Mouse (Mus musculus) midbrain, embryonic 16.5 days (tissue): ENCODE data around the gene Bricd5. TPM values are rescaled to one million over a fixed set of nuclear protein-coding genes. Genes with fewer than 3 reads are reported as not detected.

Experiments
- ATAC-seq: fragments of 200-750 bp; cut with Nextera tagmentation; 2 replicates; pipeline ENCODE4 v1.8.0; 2017; ENCODE audit warnings: moderate TSS enrichment
- H3K27ac ChIP-seq: fragments of 300-500 bp; sonication (generic); 2 replicates; pipeline ENCODE4 v1.5.1; 2014; ENCODE audit warnings: mild to moderate bottlenecking, low read length, mixed read lengths
- H3K27me3 ChIP-seq: fragments of 300-500 bp; sonication (generic); 2 replicates; pipeline ENCODE4 v1.6.1; 2014; ENCODE audit warnings: low read depth, low read length, mixed read lengths; ENCODE audit not compliant: control insufficient read depth, insufficient read depth
- H3K36me3 ChIP-seq: fragments of 300-500 bp; sonication (generic); 2 replicates; pipeline ENCODE4 v1.6.1; 2014; ENCODE audit warnings: mild to moderate bottlenecking, low read length, moderate library complexity, mixed read lengths; ENCODE audit not compliant: control insufficient read depth, insufficient read depth
- H3K4me1 ChIP-seq: fragments of 300-500 bp; sonication (generic); 2 replicates; pipeline ENCODE4 v1.6.1; 2014; ENCODE audit warnings: mild to moderate bottlenecking, low read length, mixed read lengths; ENCODE audit not compliant: control insufficient read depth, insufficient read depth
- H3K4me2 ChIP-seq: fragments of 300-500 bp; sonication (generic); 2 replicates; pipeline ENCODE4 v1.6.1; 2014; ENCODE audit warnings: mild to moderate bottlenecking, low read length, mixed read lengths
- H3K4me3 ChIP-seq: fragments of 300-500 bp; sonication (generic); 2 replicates; pipeline ENCODE4 v1.5.1; 2014; ENCODE audit warnings: low read depth, mild to moderate bottlenecking, low read length, moderate library complexity, mixed read lengths
- H3K9ac ChIP-seq: fragments of 300-500 bp; sonication (generic); 2 replicates; pipeline ENCODE4 v1.6.1; 2014; ENCODE audit warnings: low read depth, low read length, mixed read lengths
- H3K9me3 ChIP-seq: fragments of 300-500 bp; sonication (generic); replicated peaks from 2 replicates; pipeline ENCODE4 v1.6.1; 2014; ENCODE audit warnings: mild to moderate bottlenecking, low read length, mixed read lengths; ENCODE audit not compliant: control insufficient read depth, poor library complexity, severe bottlenecking
- WGBS: fragments of 180-500 bp; shearing (Covaris S2); extraction: QIAGEN DNeasy Blood & Tissue Kit; methylation state at CpG from one replicate; pipeline ENCODE4 v1.1.7; 2014; 5-methylcytosine and 5-hydroxymethylcytosine counted together
- polyA plus RNA-seq: library from polyadenylated mRNA; unstranded; fragments of >200 nt; fragmentation: Nextera tagmentation; extraction: Ambion mirVana; gene quantifications from 2 replicates; pipeline ENCODE4 v1.2.1, GENCODE M21; 2015

Bricd5 gene
- polyA plus RNA-seq, 1 experiment from 2014 or later = 0.40 TPM

DNA sequence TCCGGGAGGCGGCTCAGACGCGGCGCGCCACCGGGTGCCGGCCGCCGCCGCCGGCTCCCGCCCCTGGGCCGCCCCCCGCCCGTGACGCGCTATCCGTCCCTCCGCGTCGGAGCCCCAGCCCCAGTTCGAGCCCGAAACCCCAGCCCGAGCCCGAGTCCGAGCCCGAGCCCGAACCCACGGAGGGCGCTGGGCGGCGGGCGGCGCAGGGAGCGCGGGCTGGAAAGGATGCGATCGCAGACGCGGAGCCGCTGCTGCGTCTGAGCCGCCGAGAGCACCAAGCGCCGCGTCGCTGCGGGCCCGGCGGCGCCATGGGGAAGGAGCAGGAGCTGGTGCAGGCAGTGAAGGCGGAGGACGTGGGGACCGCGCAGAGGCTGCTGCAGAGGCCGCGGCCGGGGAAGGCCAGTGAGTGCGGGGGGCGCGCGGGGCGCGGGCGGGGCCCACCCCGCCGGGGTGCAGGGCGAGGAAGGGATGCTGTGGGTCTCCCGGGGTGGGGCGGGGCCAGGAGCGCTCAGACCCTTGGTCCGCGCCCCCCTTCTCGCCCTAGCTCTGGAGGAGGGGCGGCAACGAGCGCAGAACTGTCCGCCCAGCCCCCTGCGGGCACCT lies 15.1 kb downstream of the Bricd5 start:
- under 1% methylated on average over 28 of the region's 81 CpGs for whole genome bisulfite sequencing
- H3K4me2 ChIP-seq = peak overlapping the region; percentile 93
- no peaks in the 10 kb centered on the region for H3K9me3 ChIP-seq
- no peaks in the 10 kb centered on the region for H3K36me3 ChIP-seq
- peak overlapping the region; percentile 59 for H3K4me3 ChIP-seq
- peak overlapping the region; percentile 85 for H3K27ac ChIP-seq
- no peaks in the 10 kb centered on the region for H3K27me3 ChIP-seq
- peak; percentile 81 for ATAC-seq
- peaks cover 35% of the 10 kb centered on the region for H3K4me1 ChIP-seq
- H3K9ac ChIP-seq = peak overlapping the region; percentile 82

DNA sequence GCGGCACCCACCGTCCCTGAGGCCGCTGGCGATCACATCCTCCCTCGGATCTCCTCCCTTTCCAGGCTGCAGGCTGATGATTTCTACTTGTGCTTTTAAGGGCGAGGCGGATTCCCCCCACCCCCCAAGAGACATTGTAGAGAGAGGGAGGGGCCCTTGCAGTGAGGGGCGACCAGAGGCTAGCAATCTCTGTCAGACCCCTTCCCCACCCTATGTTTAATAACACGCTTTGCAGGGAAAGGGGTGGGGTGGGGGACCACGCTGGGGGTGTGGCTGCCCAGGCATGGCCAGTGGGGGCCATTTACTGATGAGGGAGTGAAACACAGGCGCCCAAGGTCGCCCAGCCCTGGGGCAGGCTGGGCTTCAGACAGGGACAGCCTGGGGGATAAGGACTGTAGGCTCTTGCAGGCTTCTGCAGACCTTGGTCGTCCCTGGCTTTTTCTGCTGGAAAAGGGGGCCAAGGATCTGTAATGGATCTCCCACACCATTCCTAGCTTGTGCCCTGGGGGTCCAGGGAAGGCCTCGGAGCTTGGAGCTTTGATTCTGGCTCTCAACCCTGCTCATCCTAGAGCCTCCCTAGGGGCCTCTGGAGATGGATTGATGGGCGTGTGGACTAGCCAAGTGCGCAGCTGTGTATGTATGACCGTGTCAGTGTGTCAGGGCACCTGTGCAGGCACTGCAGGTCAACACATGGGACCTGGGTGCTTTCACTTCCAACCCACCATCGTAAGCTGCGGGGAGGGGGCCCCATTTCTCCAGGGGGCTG lies 15.8 kb downstream of the Bricd5 start:
- H3K9me3 ChIP-seq = no peaks in the 10 kb centered on the region
- peak overlapping the region; percentile 82 for H3K9ac ChIP-seq
- H3K4me2 ChIP-seq = peak overlapping the region; percentile 93
- 11% methylated on average over 18 of the region's 19 CpGs for WGBS
- H3K27me3 ChIP-seq = no peaks in the 10 kb centered on the region
- no peaks in the 10 kb centered on the region for H3K36me3 ChIP-seq
- H3K4me3 ChIP-seq = peak overlapping the region; percentile 59
- H3K27ac ChIP-seq = peak overlapping the region; percentile 85
- ATAC-seq = peak; percentile 26
- H3K4me1 ChIP-seq = peaks cover 37% of the 10 kb centered on the region

DNA sequence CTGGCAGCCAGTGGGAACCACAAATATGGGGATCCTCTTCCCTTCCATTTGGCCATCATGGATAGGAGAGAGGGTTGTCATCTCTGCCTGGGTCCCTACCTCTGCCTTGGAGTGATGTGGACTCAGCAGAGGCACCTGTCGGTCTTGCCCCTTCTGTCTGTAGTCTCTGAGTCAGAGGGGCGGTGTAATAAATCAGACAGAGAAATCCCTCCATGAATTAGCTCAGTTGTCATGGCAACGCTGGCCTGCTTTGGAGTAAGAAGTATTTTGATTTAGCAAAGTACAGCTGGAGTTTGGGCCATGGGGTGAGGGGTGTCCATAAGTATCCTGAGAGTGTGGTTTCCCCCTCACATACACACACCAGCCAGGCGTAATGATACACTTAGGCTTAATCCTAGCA lies 16.7 kb downstream of the Bricd5 start:
- Histone ChIP-seq H3K9me3 (no peaks in the 10 kb centered on the region), H3K36me3 (no peaks in the 10 kb centered on the region), H3K4me1 (peaks cover 34% of the 10 kb centered on the region), H3K4me3 (peak overlapping the region; percentile 59), H3K27me3 (no peaks in the 10 kb centered on the region), H3K27ac (peak overlapping the region; percentile 85), H3K9ac (peak overlapping the region; percentile 82), H3K4me2 (peak overlapping the region; percentile 93)
- ATAC-seq = no peak
- 48% methylated on average over 4 of the region's 4 CpGs for WGBS

DNA sequence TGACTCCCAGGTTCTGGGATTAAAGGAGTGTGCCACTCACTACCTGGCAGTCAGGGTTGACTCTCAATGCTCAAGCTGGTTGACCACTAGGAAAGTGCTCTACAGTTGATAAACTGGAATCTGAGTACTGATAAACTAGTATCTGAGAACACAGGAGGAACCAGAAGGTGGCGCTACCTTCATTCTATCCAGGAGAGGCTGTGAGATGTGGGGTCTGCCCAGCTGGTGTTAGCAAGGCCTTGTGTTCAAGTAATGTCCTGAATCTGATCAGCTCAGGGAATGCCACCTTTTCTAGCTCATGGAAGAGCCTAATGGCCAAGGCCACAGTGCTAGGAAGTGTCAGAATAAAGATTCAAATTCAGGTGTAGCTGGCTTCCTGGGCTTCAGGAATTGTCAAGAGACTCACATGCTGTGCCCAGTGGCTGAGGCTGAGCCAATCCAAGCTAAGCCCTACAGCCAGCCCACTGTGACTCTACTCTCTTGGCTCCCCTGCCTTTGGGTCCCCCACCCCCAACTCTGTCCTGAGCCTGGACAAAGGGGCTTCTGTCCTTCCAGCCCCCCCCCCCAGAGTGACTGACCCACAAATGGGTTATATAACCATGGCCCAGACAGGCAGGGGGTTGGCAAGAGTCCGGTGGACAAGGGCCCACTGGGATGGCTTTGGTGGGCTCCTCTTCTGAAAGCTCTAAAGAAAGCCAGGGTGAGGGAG lies 21.1 kb downstream of the Bricd5 start:
- ATAC-seq = no peak
- Histone ChIP-seq H3K4me2 (no peak overlapping the region), H3K4me3 (no peak overlapping the region), H3K27ac (no peak overlapping the region; the same call in 1 of the 2 replicates), H3K27me3 (no peaks in the 10 kb centered on the region), H3K36me3 (peaks cover 21% of the 10 kb centered on the region), H3K4me1 (peaks cover 19% of the 10 kb centered on the region), H3K9ac (0 out of 2 replicates have a peak overlapping the region, but pooled peaks have one; percentile 22), H3K9me3 (no peaks in the 10 kb centered on the region)
- WGBS = 44% methylated on average over 2 of the region's 2 CpGs

DNA sequence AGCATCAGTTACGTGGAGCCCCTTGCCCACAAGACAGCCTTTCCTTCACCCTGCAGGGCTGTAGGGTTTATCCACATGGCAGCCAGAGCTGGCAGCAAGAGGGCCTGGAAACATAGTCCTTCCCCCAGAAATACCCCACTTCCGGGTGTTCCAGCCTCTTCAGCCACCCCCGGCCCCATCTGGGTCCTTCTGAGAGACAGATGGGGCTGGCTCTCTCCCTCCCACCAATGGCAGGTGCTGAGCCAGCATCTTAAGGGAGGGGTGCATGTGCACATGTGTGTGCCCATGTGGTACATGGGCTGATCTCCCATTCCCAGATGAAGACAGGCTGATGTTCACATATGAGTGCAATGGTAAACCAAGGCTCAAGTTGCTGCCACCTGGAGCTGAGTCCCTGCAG lies 21.8 kb downstream of the Bricd5 start:
- Histone ChIP-seq H3K27me3 (no peaks in the 10 kb centered on the region), H3K36me3 (peaks cover 23% of the 10 kb centered on the region), H3K9ac (0 out of 2 replicates have a peak overlapping the region, but pooled peaks have one; percentile 26), H3K4me1 (peaks cover 12% of the 10 kb centered on the region), H3K4me3 (no peak overlapping the region), H3K27ac (peak overlapping the region; percentile 11; the same call in 1 of the 2 replicates), H3K4me2 (no peak overlapping the region), H3K9me3 (no peaks in the 10 kb centered on the region)
- 86% methylated on average over 3 of the region's 3 CpGs for WGBS
- no peak for ATAC-seq

DNA sequence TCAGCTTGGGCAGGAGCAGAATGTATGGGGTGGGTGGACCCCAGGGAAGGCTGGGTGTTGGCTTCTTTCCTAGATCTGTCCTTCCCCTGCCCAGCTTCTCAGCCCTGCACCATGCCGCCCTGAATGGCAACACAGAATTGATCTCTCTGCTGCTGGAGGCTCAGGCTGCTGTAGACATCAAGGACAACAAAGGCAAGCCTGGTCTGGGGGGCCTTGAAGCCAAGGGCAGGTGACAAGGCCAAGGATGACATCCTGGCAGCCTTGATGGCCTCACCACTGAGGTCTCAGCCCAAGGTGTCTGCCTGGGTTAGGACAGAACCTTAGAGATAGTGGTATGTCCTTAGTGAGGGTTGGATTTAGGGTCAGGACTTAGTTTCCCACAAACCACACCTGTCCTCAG lies 22.3 kb downstream of the Bricd5 start:
- 79% methylated on average over 1 of the region's 1 CpGs for WGBS
- no peak for ATAC-seq
- Histone ChIP-seq H3K4me1 (peaks cover 6% of the 10 kb centered on the region), H3K4me2 (no peak overlapping the region), H3K9ac (no peak overlapping the region), H3K9me3 (no peaks in the 10 kb centered on the region), H3K36me3 (peaks cover 26% of the 10 kb centered on the region), H3K27ac (no peak overlapping the region; the same call in 1 of the 2 replicates), H3K4me3 (no peak overlapping the region), H3K27me3 (no peaks in the 10 kb centered on the region)

DNA sequence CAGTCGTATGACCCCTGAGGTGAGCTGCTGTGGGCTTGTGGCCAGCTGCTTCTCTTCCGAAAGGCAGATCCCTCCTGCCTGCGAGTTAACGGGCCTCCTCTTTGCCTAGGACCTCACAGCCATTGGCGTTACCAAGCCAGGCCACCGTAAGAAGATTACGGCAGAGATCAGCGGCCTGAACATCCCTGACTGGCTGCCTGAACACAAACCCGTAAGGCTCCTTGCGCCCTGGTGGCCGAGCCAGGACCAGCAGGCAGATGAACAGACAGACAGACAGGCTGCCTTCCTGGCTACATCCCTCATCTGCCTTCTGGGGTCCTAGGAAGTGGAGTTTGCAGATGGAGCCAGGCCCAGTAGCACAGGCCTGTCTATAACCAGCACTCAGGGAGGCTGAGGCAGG lies 28.5 kb downstream of the Bricd5 start:
- no peak overlapping the region for H3K27ac ChIP-seq
- no peaks in the 10 kb centered on the region for H3K9me3 ChIP-seq
- H3K4me2 ChIP-seq = no peak overlapping the region
- H3K27me3 ChIP-seq = no peaks in the 10 kb centered on the region
- H3K9ac ChIP-seq = no peak overlapping the region
- no peak overlapping the region for H3K4me3 ChIP-seq
- WGBS = 23% methylated on average over 11 of the region's 11 CpGs
- no peak for ATAC-seq
- H3K36me3 ChIP-seq = peaks cover 60% of the 10 kb centered on the region
- no peaks in the 10 kb centered on the region; the same call in 1 of the 2 replicates for H3K4me1 ChIP-seq

DNA sequence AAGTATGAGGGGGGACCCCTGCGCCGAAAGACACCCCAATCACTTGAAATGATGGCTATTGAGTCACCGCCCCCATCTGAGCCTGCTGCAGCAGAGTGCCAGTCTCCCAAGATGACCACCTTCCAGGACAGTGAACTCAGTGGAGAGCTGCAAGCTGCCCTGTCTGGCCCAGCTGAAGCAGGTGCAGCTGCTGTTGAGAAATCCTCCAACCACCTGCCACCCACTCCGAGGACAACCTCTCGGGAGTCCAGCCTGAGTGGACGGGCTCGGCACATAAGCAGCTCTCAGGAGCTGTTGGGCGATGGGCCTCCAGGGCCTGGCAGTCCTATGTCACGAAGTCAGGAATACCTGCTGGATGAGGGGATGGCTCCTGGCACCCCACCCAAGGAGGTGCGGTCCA lies 30.4 kb downstream of the Bricd5 start:
- Histone ChIP-seq H3K27ac (no peak overlapping the region), H3K36me3 (peaks cover 63% of the 10 kb centered on the region), H3K4me2 (no peak overlapping the region), H3K9ac (no peak overlapping the region), H3K27me3 (no peaks in the 10 kb centered on the region), H3K4me3 (no peak overlapping the region), H3K9me3 (no peaks in the 10 kb centered on the region), H3K4me1 (no peaks in the 10 kb centered on the region; the same call in 1 of the 2 replicates)
- WGBS = 92% methylated on average over 10 of the region's 10 CpGs
- no peak for ATAC-seq
